Mouse (Mus musculus) left cerebral cortex, adult 18-20 months (tissue): ENCODE measurements at regions not wholly inside any gene's neighbourhood (a gene's known extent, or its start where the extent isn't known, plus 50 kb on each side); places are given as distances from the start of the nearest gene placed in this dataset.

Experiments
- DNase-seq, 2 experiments: peaks; one replicate each; pipeline ENCODE4 v3.0.0; 2021 to 2022; ENCODE audit warnings: low spot score in 2 of 2, mixed read lengths in 1 of 2

DNA sequence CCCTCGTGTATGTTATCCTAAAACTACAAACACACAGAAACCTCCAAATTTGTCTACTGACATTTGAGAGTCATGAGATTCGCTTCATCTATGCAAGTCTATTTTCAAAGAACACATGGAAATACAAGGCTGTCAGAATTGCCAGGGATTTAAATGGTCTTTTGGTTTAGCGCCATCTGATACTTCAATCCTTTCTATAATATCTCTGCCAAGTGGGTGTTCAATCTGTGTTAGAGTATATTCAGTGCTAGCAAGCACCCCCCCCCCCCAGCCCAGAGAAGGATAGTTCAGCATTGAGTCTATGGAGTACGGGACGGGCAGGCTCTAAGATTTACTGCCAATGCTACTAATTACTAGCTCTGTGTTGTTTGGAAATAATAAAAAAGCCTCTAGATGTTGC is 55.5 kb upstream of the Arid5b start:
- DNase-seq, result no peak
